ENCODE assay signal across 10 mouse cellular contexts in genomic region chr11:118434093-118434492, GRCm38 (mm10). TPM values are rescaled to one million over a fixed set of nuclear protein-coding genes. Genes with fewer than 3 reads are reported as not detected.
DNase-seq lines count a peak whose midpoint lies in the region; ATAC-seq lines count a peak whose summit lies in the region.
"Had no signal": no experiment of that assay in that cellular context is flagged by ENCODE, and none has a peak within 500 bp of the region (broad histone marks: within the 10 kb centered on the region; RNA-seq: fewer than 3 reads in every experiment).

No protein-coding gene starts in this region.

- H3K9ac ChIP-seq in hindbrain, embryonic 11.5 days (ENCODE audit: low read depth, low read length) = no peak overlapping the region
- H3K9ac ChIP-seq in forebrain, embryonic 16.5 days (replicated peaks; ENCODE audit: low read depth, low read length) = peak overlapping the region; percentile 2; the same call in 1 of the 2 replicates
- no peak overlapping the region for H3K9ac ChIP-seq in midbrain, embryonic 12.5 days (replicated peaks)

- H3K9me3 ChIP-seq in hindbrain, embryonic 10.5 days = no peaks in the 10 kb centered on the region
- H3K9me3 ChIP-seq in hindbrain, embryonic 11.5 days (ENCODE audit: control insufficient read depth, low read length) = no peaks in the 10 kb centered on the region
- H3K9me3 ChIP-seq in forebrain, embryonic 16.5 days (ENCODE audit: control insufficient read depth, low read length) = no peaks in the 10 kb centered on the region
- no peaks in the 10 kb centered on the region for H3K9me3 ChIP-seq in midbrain, embryonic 12.5 days

- H3K27ac ChIP-seq in hindbrain, embryonic 10.5 days = peak overlapping the region; percentile 23; the same call in 1 of the 2 replicates
- H3K27ac ChIP-seq in hindbrain, embryonic 11.5 days (ENCODE audit: low read depth, low read length) = no peak overlapping the region
- H3K27ac ChIP-seq in brown adipose tissue, adult 24 weeks (replicated peaks; ENCODE audit: low read depth, low read length) = peak overlapping the region; percentile 74
- no peak overlapping the region for H3K27ac ChIP-seq in forebrain, embryonic 16.5 days (ENCODE audit: low read length)
- no peak overlapping the region for H3K27ac ChIP-seq in midbrain, embryonic 12.5 days (replicated peaks)

- 59% methylated on average over 13 of the region's 13 CpGs for WGBS in hindbrain, embryonic 10.5 days
- 54% methylated on average over 13 of the region's 13 CpGs for WGBS in hindbrain, embryonic 11.5 days
- WGBS in forebrain, embryonic 16.5 days = 54% methylated on average over 13 of the region's 13 CpGs
- WGBS in midbrain, embryonic 12.5 days = 60% methylated on average over 13 of the region's 13 CpGs

- H3K27me3 ChIP-seq in hindbrain, embryonic 10.5 days (ENCODE audit: insufficient read depth, poor library complexity, severe bottlenecking) = peaks cover 26% of the 10 kb centered on the region
- no peaks in the 10 kb centered on the region; the same call in 1 of the 2 replicates for H3K27me3 ChIP-seq in hindbrain, embryonic 11.5 days (ENCODE audit: control insufficient read depth, insufficient read depth, low read length)
- no peaks in the 10 kb centered on the region for H3K27me3 ChIP-seq in forebrain, embryonic 16.5 days (replicated peaks; ENCODE audit: control insufficient read depth, insufficient read depth, low read length)
- peaks cover 7% of the 10 kb centered on the region; the same call in 1 of the 2 replicates for H3K27me3 ChIP-seq in midbrain, embryonic 12.5 days

- no peak for ATAC-seq in hindbrain, embryonic 11.5 days (ENCODE audit: low FRiP score)
- no peak for ATAC-seq in forebrain, embryonic 16.5 days
- no peak for ATAC-seq in midbrain, embryonic 12.5 days (ENCODE audit: low FRiP score, low read depth)

- peak overlapping the region; percentile 23; the same call in 1 of the 2 replicates for H3K4me3 ChIP-seq in hindbrain, embryonic 10.5 days
- H3K4me3 ChIP-seq in hindbrain, embryonic 11.5 days (ENCODE audit: low read depth, low read length) = no peak overlapping the region
- H3K4me3 ChIP-seq in brown adipose tissue, adult 24 weeks (ENCODE audit: insufficient read depth, low read depth, low read length) = peak overlapping the region; percentile 15
- peak overlapping the region; percentile 18 for H3K4me3 ChIP-seq in forebrain, embryonic 16.5 days (replicated peaks; ENCODE audit: low read length)
- H3K4me3 ChIP-seq in midbrain, embryonic 12.5 days = no peak overlapping the region

- no peaks in the 10 kb centered on the region for H3K36me3 ChIP-seq in hindbrain, embryonic 10.5 days
- no peaks in the 10 kb centered on the region for H3K36me3 ChIP-seq in hindbrain, embryonic 11.5 days (ENCODE audit: control insufficient read depth, insufficient read depth, low read length)
- H3K36me3 ChIP-seq in forebrain, embryonic 16.5 days (ENCODE audit: control insufficient read depth, insufficient read depth) = no peaks in the 10 kb centered on the region
- no peaks in the 10 kb centered on the region for H3K36me3 ChIP-seq in midbrain, embryonic 12.5 days

- H3K4me2 ChIP-seq in hindbrain, embryonic 11.5 days (replicated peaks; ENCODE audit: low read depth, low read length) = no peak overlapping the region; the same call in 1 of the 2 replicates
- peak overlapping the region; percentile 34 for H3K4me2 ChIP-seq in forebrain, embryonic 16.5 days (ENCODE audit: low read length)
- H3K4me2 ChIP-seq in midbrain, embryonic 12.5 days (replicated peaks) = peak overlapping the region; percentile 31

- DNase-seq in hindbrain, embryonic 10.5 days (ENCODE audit: low spot score) = no peak
- no peak for DNase-seq in hindbrain, embryonic 11.5 days (ENCODE audit: low spot score)
- no peak for DNase-seq in cerebellum, postnatal 36 days
- DNase-seq in frontal cortex, postnatal 36 days (ENCODE audit: low spot score in 2 of 2) = no peak
- DNase-seq in adrenal gland, postnatal 10 days = no peak
- DNase-seq: adrenal gland, postnatal 14 days; cerebellum, postnatal 25 days had no signal

- H3K4me1 ChIP-seq in hindbrain, embryonic 10.5 days (replicated peaks) = peaks cover 73% of the 10 kb centered on the region
- 0 out of 2 replicates have a peak, but pooled peaks cover 3% of the 10 kb centered on the region for H3K4me1 ChIP-seq in hindbrain, embryonic 11.5 days (replicated peaks; ENCODE audit: control insufficient read depth, insufficient read depth, low read length)
- peaks cover 66% of the 10 kb centered on the region for H3K4me1 ChIP-seq in brown adipose tissue, adult 24 weeks (ENCODE audit: control insufficient read depth, insufficient read depth, insufficient read length, low read length)
- peaks cover 42% of the 10 kb centered on the region for H3K4me1 ChIP-seq in forebrain, embryonic 16.5 days (replicated peaks; ENCODE audit: control insufficient read depth, insufficient read depth, low read length)
- peaks cover 42% of the 10 kb centered on the region for H3K4me1 ChIP-seq in midbrain, embryonic 12.5 days

RNA-seq across cellular contexts. Expression of gene C1qtnf1, which starts 6.1 kb away (rescaled TPM):
- polyA plus RNA-seq in hindbrain, embryonic 10.5 days (2016; fragmentation: Nextera tagmentation; extraction: Ambion mirVana) = 1.8 and 2.0 TPM in 2 replicates
- polyA plus RNA-seq in hindbrain, embryonic 11.5 days (2014; fragmentation: Nextera tagmentation; extraction: Ambion mirVana) = 1.1 and 2.5 TPM in 2 replicates
- polyA plus RNA-seq in brown adipose tissue, adult 24 weeks (2012; ENCODE audit: insufficient read depth, insufficient read length, missing spikeins) = 9.1 and 14.7 TPM in 2 replicates
- polyA plus RNA-seq in forebrain, embryonic 16.5 days (2015; fragmentation: Nextera tagmentation; extraction: Ambion mirVana) = 3.2 and 3.3 TPM in 2 replicates
- 2.7 and 3.3 TPM in 2 replicates for polyA plus RNA-seq in midbrain, embryonic 12.5 days (2016; fragmentation: Nextera tagmentation; extraction: Ambion mirVana)
- total RNA-seq in adrenal gland, postnatal 10 days (2021) = 10 to 100 TPM; 27.7 to 28.7 TPM

RNA-seq across cellular contexts. Expression of gene Cant1, which starts 15.2 kb away (rescaled TPM):
- 23.7 and 31.1 TPM in 2 replicates for polyA plus RNA-seq in hindbrain, embryonic 10.5 days (2016; fragmentation: Nextera tagmentation; extraction: Ambion mirVana)
- polyA plus RNA-seq in hindbrain, embryonic 11.5 days (2014; fragmentation: Nextera tagmentation; extraction: Ambion mirVana) = 21.0 and 21.1 TPM in 2 replicates
- polyA plus RNA-seq in brown adipose tissue, adult 24 weeks (2012; ENCODE audit: insufficient read depth, insufficient read length, missing spikeins) = 11.4 and 12.1 TPM in 2 replicates
- polyA plus RNA-seq in forebrain, embryonic 16.5 days (2015; fragmentation: Nextera tagmentation; extraction: Ambion mirVana) = 26.0 and 27.3 TPM in 2 replicates
- 29.3 and 30.9 TPM in 2 replicates for polyA plus RNA-seq in midbrain, embryonic 12.5 days (2016; fragmentation: Nextera tagmentation; extraction: Ambion mirVana)
- 10 to 100 TPM; 29.7 to 29.8 TPM for total RNA-seq in adrenal gland, postnatal 10 days (2021)

RNA-seq across cellular contexts. Expression of gene Lgals3bp, which starts 32.2 kb away (rescaled TPM):
- 1.8 and 2.0 TPM in 2 replicates for polyA plus RNA-seq in hindbrain, embryonic 10.5 days (2016; fragmentation: Nextera tagmentation; extraction: Ambion mirVana)
- polyA plus RNA-seq in hindbrain, embryonic 11.5 days (2014; fragmentation: Nextera tagmentation; extraction: Ambion mirVana) = 1.9 and 2.7 TPM in 2 replicates
- polyA plus RNA-seq in brown adipose tissue, adult 24 weeks (2012; ENCODE audit: insufficient read depth, insufficient read length, missing spikeins) = 86.8 and 88.8 TPM in 2 replicates
- 2.7 and 2.8 TPM in 2 replicates for polyA plus RNA-seq in forebrain, embryonic 16.5 days (2015; fragmentation: Nextera tagmentation; extraction: Ambion mirVana)
- polyA plus RNA-seq in midbrain, embryonic 12.5 days (2016; fragmentation: Nextera tagmentation; extraction: Ambion mirVana) = 1.7 and 1.8 TPM in 2 replicates
- total RNA-seq in adrenal gland, postnatal 10 days (2021) = 10 to 100 TPM; 55.4 to 58.3 TPM

RNA-seq across cellular contexts. Expression of gene Engase, which starts 42.5 kb away (rescaled TPM):
- polyA plus RNA-seq in hindbrain, embryonic 10.5 days (2016; fragmentation: Nextera tagmentation; extraction: Ambion mirVana) = 8.7 and 8.9 TPM in 2 replicates
- polyA plus RNA-seq in hindbrain, embryonic 11.5 days (2014; fragmentation: Nextera tagmentation; extraction: Ambion mirVana) = 4.7 and 4.8 TPM in 2 replicates
- polyA plus RNA-seq in brown adipose tissue, adult 24 weeks (2012; ENCODE audit: insufficient read depth, insufficient read length, missing spikeins) = 4.1 and 8.7 TPM in 2 replicates
- polyA plus RNA-seq in forebrain, embryonic 16.5 days (2015; fragmentation: Nextera tagmentation; extraction: Ambion mirVana) = 6.7 and 7.1 TPM in 2 replicates
- polyA plus RNA-seq in midbrain, embryonic 12.5 days (2016; fragmentation: Nextera tagmentation; extraction: Ambion mirVana) = 6.9 and 7.3 TPM in 2 replicates
- total RNA-seq in adrenal gland, postnatal 10 days (2021) = 10 to 100 TPM; 12.7 to 16.3 TPM

Comparison
In these comparisons a context has a peak if more than half of its experiments do, and no peak if none do; other contexts are left out.
1. H3K27ac ChIP-seq: peak in hindbrain, embryonic 10.5 days (single experiment) and brown adipose tissue, adult 24 weeks (single experiment); none in hindbrain, embryonic 11.5 days (single experiment), forebrain, embryonic 16.5 days (single experiment) and midbrain, embryonic 12.5 days (single experiment).
2. H3K4me3 ChIP-seq: peak in hindbrain, embryonic 10.5 days (single experiment), brown adipose tissue, adult 24 weeks (single experiment) and forebrain, embryonic 16.5 days (single experiment); none in hindbrain, embryonic 11.5 days (single experiment) and midbrain, embryonic 12.5 days (single experiment).
3. RNA of gene Lgals3bp, which starts 32.2 kb away (polyA plus RNA-seq): 86.8 to 88.8 TPM in brown adipose tissue, adult 24 weeks; 2.7 to 2.8 TPM in forebrain, embryonic 16.5 days, 1.9 to 2.7 TPM in hindbrain, embryonic 11.5 days, 1.8 to 2.0 TPM in hindbrain, embryonic 10.5 days and 1.7 to 1.8 TPM in midbrain, embryonic 12.5 days; every median in the first group is over 10 times any median in the second.